Mouse (Mus musculus) brain, embryonic 14.5 days (tissue): ENCODE results near the gene Med9.

ENCODE experiments used
- CTCF ChIP-seq: fragments of 200-500 bp; IDR thresholded peaks from 2 replicates; pipeline ENCODE4 v1.5.1; 2012; ENCODE audit warnings: inconsistent platforms, mild to moderate bottlenecking, moderate library complexity, borderline replicate concordance; ENCODE audit not compliant: insufficient read depth, insufficient read length; ENCODE audit errors: extremely low read depth
- POLR2A ChIP-seq: fragments of 200-500 bp; IDR thresholded peaks from 2 replicates; pipeline ENCODE4 v1.6.1; 2012; ENCODE audit warnings: mild to moderate bottlenecking, inconsistent platforms, borderline replicate concordance; ENCODE audit not compliant: poor library complexity, insufficient read depth, insufficient read length, severe bottlenecking; ENCODE audit errors: extremely low read depth

DNA sequence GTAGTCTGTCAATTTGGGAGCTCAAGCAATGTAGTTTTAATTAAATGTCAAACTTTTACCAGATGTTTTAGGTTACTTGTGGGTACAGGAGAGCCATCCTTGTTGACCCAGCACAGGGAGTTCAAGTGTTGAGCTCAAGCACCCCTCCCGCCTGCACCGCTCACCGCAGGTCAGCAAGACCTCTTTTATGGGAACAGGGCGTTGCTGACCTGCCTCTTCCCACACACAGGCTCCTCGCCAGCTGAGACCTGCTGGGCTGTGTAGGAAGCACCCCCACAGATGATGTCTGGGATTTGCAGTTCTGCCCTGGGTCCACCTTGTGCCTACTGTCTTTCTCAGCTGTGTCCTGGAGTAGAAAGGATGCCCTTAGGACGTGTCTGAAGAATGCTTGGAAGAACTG, 8.7 kb downstream of the Med9 start:
- TF ChIP-seq POLR2A (no peak), CTCF (no peak)
